Mouse (Mus musculus) B cell, adult 2 months (primary cell): ENCODE measurements around the gene Chd8.
A peak's percentile ranks its signal among the peaks of the same experiment; 100 is the strongest.

Experiments
- DNase-seq, 2 experiments: peaks; one replicate each; pipeline ENCODE4 v3.0.0; 2022

The Chd8 gene

GRCm38 (mm10) chr14:52198141-52198540, 59.4 kb downstream of the Chd8 start:
- DNase-seq, result no peak

DNA sequence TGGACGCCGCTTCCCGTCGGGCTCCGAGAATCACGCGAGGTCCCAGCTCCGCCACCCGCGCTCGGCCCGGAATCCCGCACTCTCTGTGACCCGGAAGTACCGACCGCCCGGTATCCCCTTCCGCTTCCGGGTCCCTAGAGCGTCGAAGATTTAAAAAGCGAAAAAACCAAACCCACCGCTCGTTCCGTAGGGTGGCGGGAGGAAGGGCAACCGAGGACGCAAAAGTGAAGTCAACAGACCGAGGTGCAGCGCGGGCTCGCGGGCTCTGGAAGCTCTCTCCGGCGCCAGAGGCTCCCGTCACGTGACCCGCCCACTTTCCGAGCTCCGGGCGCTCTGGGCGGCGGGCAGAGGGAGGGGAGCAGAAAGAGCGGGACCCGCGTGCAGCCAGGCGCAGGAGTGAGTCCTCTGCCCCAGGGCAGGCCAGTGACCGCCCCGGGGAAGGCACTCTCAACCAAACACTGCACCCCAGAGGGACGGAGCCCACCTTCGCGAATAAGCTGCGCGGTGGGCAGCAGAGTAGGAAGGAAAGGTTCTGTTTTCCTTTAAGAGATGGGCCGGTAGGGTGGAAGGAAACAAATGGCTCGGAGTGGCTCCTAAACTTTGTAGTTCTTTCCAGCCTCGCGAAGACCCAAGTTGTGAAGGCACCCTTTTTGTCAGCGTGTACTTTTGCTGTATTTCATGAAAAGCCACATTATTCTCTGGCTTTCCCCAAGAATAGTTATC, 60.3 kb downstream of the Chd8 start, which contains the start of gene Supt16:
Supt16 (minus strand) TSS at position 261 of the 723 bp plus-strand sequence.
- peak; percentile 81 to 84 for DNase-seq

GRCm38 (mm10) chr14:52196230-52197155, 61.1 kb downstream of the Chd8 start:
- DNase-seq, result peak in 1 of 2 experiments; percentile 17

GRCm38 (mm10) chr14:52195691-52196090, 61.9 kb downstream of the Chd8 start:
- peak; percentile 83 to 86 for DNase-seq

DNA sequence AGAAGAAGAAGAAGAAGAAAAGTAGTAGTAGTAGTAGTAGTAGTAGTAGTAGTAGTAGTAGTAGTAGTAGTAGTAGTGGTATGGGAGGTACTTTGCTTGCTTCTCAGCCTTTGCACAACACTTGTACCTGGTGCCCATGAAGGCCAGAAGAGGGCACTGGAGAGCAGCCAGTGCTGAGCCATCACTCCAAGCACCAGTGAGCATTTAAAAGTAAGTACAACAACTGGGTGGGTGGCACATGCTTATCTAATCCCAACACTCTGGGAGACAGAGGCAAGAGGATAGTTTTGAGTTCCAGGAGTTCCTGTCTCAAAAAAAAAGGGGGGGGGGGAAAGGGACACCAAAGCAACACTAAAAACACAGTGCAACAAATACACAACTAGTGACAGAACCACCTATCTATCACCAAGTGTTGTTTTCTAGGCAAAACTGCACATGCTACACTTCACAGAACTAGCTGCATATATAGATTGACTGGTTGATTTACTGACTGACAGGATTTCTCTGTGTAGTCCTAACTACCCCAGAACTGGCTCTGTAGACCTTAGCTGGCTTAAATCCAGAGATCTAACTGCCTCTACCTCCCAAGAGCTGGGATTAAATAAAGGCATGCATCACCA, 66.7 kb downstream of the Chd8 start:
- peak; percentile 61 to 67 for DNase-seq

DNA sequence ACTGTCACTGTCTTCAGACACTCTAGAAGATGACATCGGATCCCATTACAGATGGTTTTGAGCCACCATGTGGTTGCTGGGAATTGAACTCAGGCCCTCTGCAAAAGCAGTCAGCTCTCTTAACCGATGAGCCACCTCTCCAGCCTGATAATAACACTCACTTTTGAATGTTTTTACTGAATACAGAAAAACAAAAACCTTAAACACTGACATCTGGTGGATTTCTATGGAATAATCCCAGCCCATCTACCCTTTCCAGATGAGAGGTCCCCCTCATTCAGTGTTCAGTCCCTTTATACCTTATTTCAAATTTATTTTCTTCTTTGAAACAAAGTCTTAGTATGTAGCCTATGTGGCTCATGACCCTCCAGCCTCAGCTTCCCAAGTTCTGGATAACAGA, 68.1 kb downstream of the Chd8 start:
- DNase-seq, result peak in 1 of 2 experiments; percentile 9

GRCm38 (mm10) chr14:52188788-52189187, 68.8 kb downstream of the Chd8 start:
- no peak for DNase-seq

DNA sequence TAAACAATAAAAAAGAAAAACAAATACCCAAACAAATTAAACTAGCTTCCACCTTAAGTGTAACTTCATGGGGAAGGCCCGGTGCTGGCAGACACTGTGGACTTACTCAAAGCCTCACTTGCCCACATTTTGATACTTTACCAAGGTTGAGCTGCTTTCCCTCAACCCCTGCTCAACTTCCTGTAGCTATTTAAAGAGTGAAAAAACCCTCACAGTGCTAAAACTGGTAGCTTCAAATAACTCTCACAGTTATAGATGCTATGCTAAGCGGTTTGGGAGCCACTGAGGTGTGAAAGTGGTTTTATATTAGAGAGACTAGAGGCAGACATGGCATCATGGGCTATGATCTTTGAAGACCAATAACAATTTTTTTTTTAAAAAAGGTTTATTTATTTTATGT, 91.0 kb downstream of the Chd8 start:
- DNase-seq, result peak; percentile 32 to 34

GRCm38 (mm10) chr14:52160911-52161310, 96.7 kb downstream of the Chd8 start:
- DNase-seq, result no peak

DNA sequence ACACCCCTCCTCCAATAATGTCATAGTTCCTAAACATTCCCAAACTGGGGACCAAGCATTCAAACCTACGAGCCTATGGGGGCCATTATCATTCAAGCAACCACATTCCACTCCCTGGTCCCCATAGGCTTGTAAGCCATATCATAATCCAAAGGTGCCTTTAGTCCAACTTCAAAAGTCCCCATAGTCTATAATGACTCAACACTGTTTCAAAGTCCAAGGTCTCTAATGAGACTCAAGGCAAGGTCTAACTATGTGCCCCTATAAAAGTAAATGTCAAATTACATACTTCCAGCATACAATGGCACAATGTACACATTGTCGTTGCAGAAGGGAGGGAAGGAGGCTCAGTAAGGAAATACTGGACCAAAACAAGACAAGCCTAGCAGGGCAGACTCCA, 102.6 kb downstream of the Chd8 start:
- no peak for DNase-seq

- no peak for DNase-seq
These were observed 105.0 kb downstream of the Chd8 start for GRCm38 (mm10) chr14:52152613-52153012.

- DNase-seq, result no peak
These were observed 105.4 kb downstream of the Chd8 start for GRCm38 (mm10) chr14:52152179-52152578.

- peak in 1 of 2 experiments; percentile 10 for DNase-seq
These were observed 107.7 kb downstream of the Chd8 start for GRCm38 (mm10) chr14:52149888-52150287.
